Mouse (Mus musculus) intestine, embryonic 15.5 days (tissue): ENCODE results near the gene Tph2. TPM values are rescaled to one million over a fixed set of nuclear protein-coding genes. Genes with fewer than 3 reads are reported as not detected.
A peak's percentile ranks its signal among the peaks of the same experiment; 100 is the strongest.

Experiments
- ATAC-seq: fragments of 200-750 bp; cut with Nextera tagmentation; 2 replicates; pipeline ENCODE4 v1.8.0; 2017; ENCODE audit warnings: moderate TSS enrichment, moderate library complexity
- H3K27ac ChIP-seq: fragments of 300-500 bp; sonication (generic); 2 replicates; pipeline ENCODE4 v1.5.1; 2015; ENCODE audit warnings: mild to moderate bottlenecking, inconsistent platforms
- H3K27me3 ChIP-seq: fragments of 300-500 bp; sonication (generic); replicated peaks from 2 replicates; pipeline ENCODE4 v1.6.1; 2015; ENCODE audit warnings: inconsistent platforms
- H3K36me3 ChIP-seq: fragments of 300-500 bp; sonication (generic); 2 replicates; pipeline ENCODE4 v1.6.1; 2015; ENCODE audit warnings: inconsistent platforms
- H3K4me1 ChIP-seq: fragments of 300-500 bp; sonication (generic); replicated peaks from 2 replicates; pipeline ENCODE4 v1.6.1; 2015; ENCODE audit warnings: inconsistent platforms
- H3K4me2 ChIP-seq: fragments of 300-500 bp; sonication (generic); replicated peaks from 2 replicates; pipeline ENCODE4 v1.6.1; 2015; ENCODE audit warnings: mild to moderate bottlenecking, inconsistent platforms
- H3K4me3 ChIP-seq: fragments of 300-500 bp; sonication (generic); replicated peaks from 2 replicates; pipeline ENCODE4 v1.5.1; 2015; ENCODE audit warnings: inconsistent platforms
- H3K9ac ChIP-seq: fragments of 300-500 bp; sonication (generic); 2 replicates; pipeline ENCODE4 v1.6.1; 2015; ENCODE audit warnings: inconsistent platforms
- H3K9me3 ChIP-seq: fragments of 300-500 bp; sonication (generic); 2 replicates; pipeline ENCODE4 v1.6.1; 2016; ENCODE audit warnings: inconsistent platforms
- WGBS: fragments of 180-500 bp; shearing (Covaris S2); methylation state at CpG from one replicate; pipeline ENCODE4 v1.1.7; 2015; 5-methylcytosine and 5-hydroxymethylcytosine counted together
- polyA plus RNA-seq: library from polyadenylated mRNA; unstranded; fragments of >200 nt; fragmentation: Nextera tagmentation; extraction: Ambion mirVana; gene quantifications from 2 replicates; pipeline ENCODE4 v1.2.1, GENCODE M21; 2015

Tph2 gene
- polyA plus RNA-seq, 1 experiment from 2014 or later, result not detected

DNA sequence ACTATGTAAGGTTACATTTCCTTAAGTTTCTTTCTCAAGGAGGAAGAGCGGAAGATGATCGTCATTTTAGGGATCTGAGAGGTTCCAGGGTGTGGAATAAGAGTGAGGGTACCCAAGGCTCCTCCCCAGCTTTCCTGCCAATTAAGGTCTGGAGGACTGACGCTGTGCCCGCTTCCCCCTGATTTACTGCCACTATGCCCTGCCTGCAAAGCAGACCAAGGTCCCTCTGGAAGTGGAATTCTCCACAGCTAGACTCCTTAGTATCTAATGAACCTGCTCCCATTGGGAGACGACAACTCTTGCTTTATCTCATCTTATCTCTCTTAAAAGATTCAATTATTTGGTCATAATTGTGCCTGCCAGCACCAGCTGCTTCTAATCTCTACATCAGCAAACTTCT is 59.8 kb downstream of the Tph2 start:
- WGBS, result 72% methylated on average over 5 of the region's 5 CpGs
- Histone ChIP-seq H3K9ac (no peak overlapping the region), H3K4me3 (no peak overlapping the region), H3K9me3 (no peaks in the 10 kb centered on the region), H3K4me2 (no peak overlapping the region), H3K36me3 (no peaks in the 10 kb centered on the region), H3K27ac (no peak overlapping the region), H3K4me1 (peaks cover 4% of the 10 kb centered on the region; the same call in 1 of the 2 replicates), H3K27me3 (no peaks in the 10 kb centered on the region)
- ATAC-seq, result no peak

DNA sequence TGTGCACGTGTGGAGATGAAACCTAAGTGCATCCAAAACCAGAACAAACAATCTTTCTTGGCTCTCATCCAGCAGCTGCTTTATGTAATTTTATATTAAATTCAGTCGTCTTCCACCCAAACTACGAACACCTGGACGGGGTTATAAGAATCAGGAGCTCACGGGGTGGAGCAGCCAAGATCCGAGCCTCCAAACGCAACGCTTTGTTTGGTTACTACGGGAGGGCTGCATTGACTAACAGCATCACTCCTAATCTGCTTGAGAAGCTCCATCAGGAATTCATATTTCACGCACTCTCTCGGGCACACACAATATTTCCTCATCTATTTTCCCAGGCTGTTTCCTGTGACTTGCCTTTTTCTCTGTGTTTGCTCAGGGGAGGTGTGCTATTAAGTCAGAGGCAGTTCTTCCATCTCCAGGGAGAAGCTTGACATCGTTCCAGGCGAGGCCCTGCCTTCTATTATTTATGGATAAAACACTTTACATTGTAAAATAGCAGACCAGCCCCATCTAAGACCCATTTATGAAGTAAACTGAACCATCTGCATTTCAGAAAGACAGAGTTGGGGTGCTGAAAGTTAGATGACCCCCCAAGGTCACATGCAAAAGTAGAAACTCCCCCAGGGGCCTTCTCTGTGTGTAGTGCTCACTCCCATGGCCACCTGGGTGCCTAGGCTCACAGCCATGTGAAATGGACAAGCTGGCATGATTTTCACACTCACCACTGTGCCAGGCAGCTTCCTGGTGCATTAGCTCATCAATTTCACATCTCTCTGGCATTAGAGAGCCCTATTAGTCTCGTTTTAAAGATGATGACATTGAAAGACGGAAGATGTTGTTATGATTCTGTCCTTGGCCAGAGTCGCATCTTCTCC is 76.9 kb downstream of the Tph2 start:
- no peaks in the 10 kb centered on the region for H3K9me3 ChIP-seq
- no peak overlapping the region for H3K27ac ChIP-seq
- no peaks in the 10 kb centered on the region for H3K4me1 ChIP-seq
- WGBS, result 72% methylated on average over 16 of the region's 16 CpGs
- no peak overlapping the region for H3K4me2 ChIP-seq
- no peak for ATAC-seq
- H3K4me3 ChIP-seq, result no peak overlapping the region
- no peaks in the 10 kb centered on the region for H3K27me3 ChIP-seq
- H3K36me3 ChIP-seq, result no peaks in the 10 kb centered on the region
- H3K9ac ChIP-seq, result no peak overlapping the region

DNA sequence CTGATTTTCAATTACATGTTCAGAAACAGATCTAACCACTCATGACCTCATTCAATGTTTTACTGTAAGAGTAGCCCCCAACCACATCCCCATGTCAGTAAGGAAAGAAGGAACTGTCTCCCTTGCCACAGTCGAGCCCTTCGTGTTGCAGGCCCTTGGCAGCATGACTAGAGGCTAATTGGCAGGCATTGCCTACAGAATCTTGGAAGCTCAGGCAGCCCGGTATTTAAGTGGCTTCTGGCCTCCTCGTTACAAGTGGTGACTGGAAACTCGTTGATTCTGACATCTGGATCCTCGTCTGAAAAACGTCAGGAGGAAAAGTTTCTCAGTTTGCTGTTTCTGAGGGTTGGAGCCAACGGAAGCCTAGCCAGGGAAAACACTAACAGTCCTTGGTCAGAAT is 80.6 kb downstream of the Tph2 start:
- ATAC-seq, result no peak
- Histone ChIP-seq H3K27me3 (no peaks in the 10 kb centered on the region), H3K27ac (no peak overlapping the region), H3K9me3 (no peaks in the 10 kb centered on the region), H3K36me3 (no peaks in the 10 kb centered on the region), H3K9ac (no peak overlapping the region), H3K4me2 (no peak overlapping the region), H3K4me3 (no peak overlapping the region), H3K4me1 (no peaks in the 10 kb centered on the region)
- WGBS, result 72% methylated on average over 8 of the region's 8 CpGs

DNA sequence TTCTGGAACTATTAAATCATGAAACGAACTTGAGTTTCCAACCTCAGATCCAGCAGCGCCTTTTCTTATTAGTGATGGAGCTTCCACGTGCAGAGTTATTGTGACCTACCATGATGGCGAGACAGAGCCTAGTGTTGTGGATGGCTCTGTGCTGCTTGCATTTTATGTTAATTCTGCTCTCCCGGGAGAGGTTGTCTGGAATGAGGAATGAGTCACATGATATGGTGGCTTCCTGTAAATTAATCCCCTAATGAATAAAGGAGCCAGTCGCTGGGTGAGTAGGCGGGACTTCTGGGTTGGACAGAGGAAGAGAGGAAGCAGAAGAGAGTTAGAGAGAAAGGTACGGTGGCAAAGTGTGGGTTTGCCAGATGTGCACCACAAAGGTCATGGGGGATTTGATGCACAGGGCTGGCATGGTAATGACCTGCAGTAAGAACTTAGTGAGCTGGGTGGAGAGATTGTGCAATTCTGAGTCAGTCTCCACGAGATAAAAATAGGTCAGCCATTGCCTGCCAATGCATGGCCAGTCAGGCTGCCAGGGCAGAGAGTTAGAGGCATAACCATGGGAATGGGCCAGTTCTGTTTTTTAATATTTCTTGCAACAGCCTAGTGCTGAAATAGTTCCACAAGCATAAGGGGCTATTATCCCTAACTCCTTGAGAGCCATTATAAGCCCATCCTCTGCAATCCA is 84.8 kb downstream of the Tph2 start:
- WGBS, result 75% methylated on average over 9 of the region's 9 CpGs
- no peaks in the 10 kb centered on the region for H3K36me3 ChIP-seq
- ATAC-seq, result no peak

DNA sequence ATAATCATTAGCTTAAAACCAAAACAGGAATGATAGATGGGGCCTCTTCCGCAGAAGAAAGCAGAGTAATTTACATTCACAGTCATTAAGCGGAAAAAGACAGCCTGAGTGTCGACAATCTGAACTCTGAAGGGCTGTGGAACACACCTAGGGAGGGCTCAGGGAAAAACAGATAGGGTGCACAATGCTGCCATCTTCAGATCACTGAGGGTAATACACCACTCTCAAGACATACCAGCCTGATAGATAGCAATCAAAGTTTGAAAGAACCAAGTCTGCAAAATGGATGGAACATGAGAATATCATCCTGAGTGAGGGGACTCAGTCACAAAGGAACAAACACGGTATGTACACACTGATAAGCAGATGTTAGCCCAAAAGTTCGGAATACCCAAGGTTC is 87.7 kb downstream of the Tph2 start:
- Histone ChIP-seq H3K36me3 (no peaks in the 10 kb centered on the region), H3K4me3 (no peak overlapping the region), H3K27ac (no peak overlapping the region), H3K4me1 (no peaks in the 10 kb centered on the region), H3K27me3 (no peaks in the 10 kb centered on the region), H3K4me2 (no peak overlapping the region), H3K9ac (no peak overlapping the region), H3K9me3 (no peaks in the 10 kb centered on the region)
- 14% methylated on average over 5 of the region's 5 CpGs for WGBS
- peak; percentile 55 for ATAC-seq

More for the DNA sequence above, 84.8 kb downstream of the Tph2 start:
- no peaks in the 10 kb centered on the region for H3K27me3 ChIP-seq
- no peak overlapping the region for H3K4me2 ChIP-seq
- H3K4me3 ChIP-seq, result no peak overlapping the region
- H3K9me3 ChIP-seq, result no peaks in the 10 kb centered on the region
- no peak overlapping the region for H3K27ac ChIP-seq
- no peak overlapping the region for H3K9ac ChIP-seq
- H3K4me1 ChIP-seq, result no peaks in the 10 kb centered on the region

DNA sequence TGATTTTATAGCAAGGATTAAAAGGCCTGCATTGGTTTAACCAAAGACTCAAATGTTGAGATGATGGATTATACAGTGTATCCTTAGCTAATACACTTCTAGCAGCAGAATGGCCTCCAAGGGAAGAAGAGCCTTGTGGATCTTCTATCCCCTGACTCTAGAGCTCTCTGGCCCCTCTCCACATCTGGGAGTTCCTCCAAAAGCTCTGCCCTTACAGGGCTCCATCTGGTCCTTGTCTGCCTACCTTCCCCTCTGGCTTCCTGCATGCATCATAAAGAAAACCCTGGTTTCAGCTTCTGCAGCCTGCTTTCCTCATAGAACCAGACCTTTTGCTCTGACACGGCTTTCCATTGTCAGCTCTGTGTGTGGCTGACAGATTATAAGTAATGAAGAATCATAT is 88.6 kb downstream of the Tph2 start:
- Histone ChIP-seq H3K27ac (no peak overlapping the region), H3K36me3 (no peaks in the 10 kb centered on the region), H3K4me3 (no peak overlapping the region), H3K9ac (no peak overlapping the region), H3K4me1 (no peaks in the 10 kb centered on the region), H3K27me3 (no peaks in the 10 kb centered on the region), H3K9me3 (no peaks in the 10 kb centered on the region), H3K4me2 (no peak overlapping the region)
- ATAC-seq, result no peak
- 51% methylated on average over 1 of the region's 1 CpGs for WGBS

DNA sequence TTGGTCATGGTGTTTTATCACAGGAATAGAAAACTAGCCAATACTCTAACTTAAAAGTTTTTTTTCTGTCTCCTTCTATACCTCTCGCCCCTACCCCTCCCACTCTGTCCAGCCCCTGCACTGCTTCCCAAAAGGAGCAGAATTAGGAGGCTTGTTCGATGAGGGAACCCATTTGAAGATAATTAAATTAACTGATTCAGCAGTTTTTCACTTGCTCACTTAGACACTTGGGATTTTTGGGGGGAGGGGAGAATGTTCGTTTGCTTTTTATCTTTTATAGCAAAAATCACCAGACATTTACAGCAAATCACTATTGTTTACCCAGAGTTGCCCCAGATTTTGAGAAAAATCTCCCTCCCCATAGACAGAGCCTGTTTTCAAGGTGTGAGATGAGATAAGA is 106.6 kb downstream of the Tph2 start:
- 72% methylated on average over 3 of the region's 3 CpGs for WGBS
- Histone ChIP-seq H3K9ac (no peak overlapping the region), H3K9me3 (no peaks in the 10 kb centered on the region), H3K4me2 (no peak overlapping the region), H3K4me1 (no peaks in the 10 kb centered on the region), H3K36me3 (no peaks in the 10 kb centered on the region), H3K27me3 (no peaks in the 10 kb centered on the region), H3K27ac (no peak overlapping the region), H3K4me3 (no peak overlapping the region)
- no peak for ATAC-seq

DNA sequence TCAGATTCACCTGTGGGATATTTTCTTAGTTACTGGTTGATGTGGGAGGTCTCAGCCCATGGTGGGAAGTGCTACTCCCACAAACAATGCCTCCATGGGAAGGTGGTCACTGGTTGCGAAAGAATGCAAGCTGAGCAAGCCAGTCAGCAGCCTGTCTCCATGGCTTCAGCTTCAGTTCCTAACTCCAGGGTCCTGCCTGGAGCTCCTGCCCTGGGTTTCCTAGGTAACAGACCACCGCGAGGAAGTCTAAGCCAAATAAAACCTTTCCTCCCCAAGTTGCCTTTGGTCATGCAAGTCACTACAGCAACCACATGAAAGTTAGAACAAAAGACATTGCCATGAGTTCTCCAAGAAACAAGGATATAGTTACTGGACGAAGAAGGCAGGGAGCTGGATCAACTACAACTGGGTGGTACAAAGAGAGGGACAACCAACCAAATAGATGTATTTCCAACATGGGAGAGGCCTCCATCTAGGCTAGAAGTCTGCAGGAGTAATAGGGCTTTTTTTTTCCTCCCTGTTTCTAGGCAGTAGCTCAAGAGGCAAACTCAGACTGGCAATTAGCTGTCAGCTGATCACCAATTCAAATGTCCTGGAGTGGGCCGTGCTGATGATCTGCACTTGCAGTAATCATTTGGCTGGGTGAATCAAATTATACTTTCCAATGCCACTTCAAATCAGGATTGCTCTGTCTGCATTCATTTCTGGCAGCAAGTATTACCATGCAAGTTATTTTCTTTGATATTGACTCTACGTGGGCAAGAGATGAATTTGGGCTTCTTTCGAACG is 115.5 kb downstream of the Tph2 start:
- H3K4me2 ChIP-seq, result no peak overlapping the region
- no peaks in the 10 kb centered on the region for H3K27me3 ChIP-seq
- ATAC-seq, result no peak
- no peaks in the 10 kb centered on the region for H3K36me3 ChIP-seq
- WGBS, result 83% methylated on average over 8 of the region's 8 CpGs
- no peak overlapping the region for H3K9ac ChIP-seq
- H3K9me3 ChIP-seq, result no peaks in the 10 kb centered on the region
- H3K4me3 ChIP-seq, result no peak overlapping the region
- no peaks in the 10 kb centered on the region for H3K4me1 ChIP-seq
- no peak overlapping the region for H3K27ac ChIP-seq

DNA sequence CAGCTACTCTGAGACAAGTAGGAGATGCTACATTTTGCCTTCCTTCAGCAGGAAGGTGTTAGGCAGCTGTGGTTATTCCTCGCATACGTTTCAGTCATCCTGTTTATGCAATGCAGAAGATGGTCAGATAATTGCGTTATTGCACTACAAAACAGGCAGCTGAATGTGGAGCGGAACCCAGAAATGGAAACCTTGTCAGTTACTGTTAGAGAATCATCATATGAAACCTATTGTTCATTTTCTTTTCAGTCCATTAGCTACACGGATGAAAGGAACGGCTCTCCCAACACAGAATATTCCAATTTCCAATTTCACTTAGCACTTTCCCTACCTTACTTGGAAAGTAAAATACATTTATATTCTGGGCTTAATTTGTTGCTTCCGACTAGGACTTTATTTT is 120.9 kb downstream of the Tph2 start:
- Histone ChIP-seq H3K4me1 (no peaks in the 10 kb centered on the region), H3K27ac (no peak overlapping the region), H3K9ac (no peak overlapping the region), H3K9me3 (no peaks in the 10 kb centered on the region), H3K4me3 (no peak overlapping the region), H3K4me2 (no peak overlapping the region), H3K27me3 (no peaks in the 10 kb centered on the region), H3K36me3 (no peaks in the 10 kb centered on the region)
- ATAC-seq, result no peak
- whole genome bisulfite sequencing, result 79% methylated on average over 7 of the region's 7 CpGs

DNA sequence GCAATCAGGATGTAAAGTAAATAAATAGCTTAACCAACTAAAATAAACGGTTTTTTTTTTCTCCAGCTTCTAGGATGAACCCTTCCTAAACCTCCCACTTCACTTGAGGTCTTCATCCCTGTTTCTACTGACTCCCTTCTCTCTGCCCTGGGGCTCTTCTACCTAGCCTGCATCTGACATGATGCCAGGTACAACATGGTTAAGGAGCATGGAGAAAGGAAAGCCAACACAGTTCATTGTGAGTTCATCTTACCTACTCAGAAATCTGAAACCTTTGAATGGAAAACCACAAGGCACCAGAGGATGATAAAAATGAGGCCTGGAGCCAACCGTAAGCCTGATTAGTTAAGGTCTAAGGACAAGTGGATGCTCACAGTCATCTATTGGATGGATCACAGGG is 123.3 kb downstream of the Tph2 start:
- no peak for ATAC-seq
- no peak overlapping the region for H3K9ac ChIP-seq
- H3K27ac ChIP-seq, result no peak overlapping the region
- WGBS, result 57% methylated on average over 2 of the region's 2 CpGs
- no peaks in the 10 kb centered on the region for H3K27me3 ChIP-seq
- H3K9me3 ChIP-seq, result no peaks in the 10 kb centered on the region
- H3K4me1 ChIP-seq, result no peaks in the 10 kb centered on the region
- no peak overlapping the region for H3K4me3 ChIP-seq
- no peaks in the 10 kb centered on the region for H3K36me3 ChIP-seq
- no peak overlapping the region for H3K4me2 ChIP-seq

DNA sequence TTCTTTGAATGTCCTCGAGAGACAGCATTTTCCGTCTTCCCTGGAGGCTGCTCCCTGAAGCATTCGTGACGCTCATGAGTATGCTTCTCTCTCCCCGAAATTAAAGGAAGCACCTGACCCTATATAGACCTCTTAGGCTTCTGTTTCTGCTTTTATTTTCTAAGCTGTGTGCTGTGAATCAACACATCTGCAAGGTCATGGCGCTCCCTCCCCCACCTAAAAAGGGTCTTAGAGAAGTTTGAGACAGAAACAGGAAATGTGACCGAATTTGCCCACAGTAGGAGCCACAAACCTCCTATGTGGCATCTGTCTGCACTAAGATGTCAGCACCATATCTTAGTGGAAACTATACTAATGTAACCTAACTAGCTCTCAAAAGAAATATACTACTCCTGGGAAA is 124.1 kb downstream of the Tph2 start:
- 71% methylated on average over 7 of the region's 7 CpGs for WGBS
- no peaks in the 10 kb centered on the region for H3K27me3 ChIP-seq
- H3K9me3 ChIP-seq, result no peaks in the 10 kb centered on the region
- ATAC-seq, result no peak
- H3K4me3 ChIP-seq, result no peak overlapping the region
- H3K9ac ChIP-seq, result no peak overlapping the region
- no peak overlapping the region for H3K4me2 ChIP-seq
- H3K27ac ChIP-seq, result no peak overlapping the region
- H3K36me3 ChIP-seq, result no peaks in the 10 kb centered on the region
- no peaks in the 10 kb centered on the region for H3K4me1 ChIP-seq

DNA sequence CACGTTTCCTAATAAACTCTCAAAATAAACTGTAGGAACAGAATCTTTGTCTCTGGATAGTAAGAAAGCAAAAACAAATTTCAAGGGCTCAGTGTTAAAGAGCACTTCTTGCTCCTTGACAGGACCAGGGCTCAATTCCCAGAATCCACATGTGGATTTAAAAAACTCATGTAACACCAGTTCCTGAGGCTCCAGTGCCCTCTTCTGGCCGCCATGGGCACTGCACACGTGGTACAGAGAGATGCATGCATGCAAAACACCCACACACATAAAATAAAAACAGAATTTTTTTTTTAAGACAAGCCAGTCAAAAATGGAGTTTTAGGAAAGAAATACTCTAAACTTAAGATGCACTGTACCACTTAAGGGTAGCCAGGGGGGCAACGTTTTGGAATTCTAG is 133.2 kb downstream of the Tph2 start:
- no peak overlapping the region for H3K4me2 ChIP-seq
- ATAC-seq, result no peak
- no peak overlapping the region for H3K4me3 ChIP-seq
- H3K4me1 ChIP-seq, result no peaks in the 10 kb centered on the region
- no peaks in the 10 kb centered on the region for H3K36me3 ChIP-seq
- no peaks in the 10 kb centered on the region for H3K27me3 ChIP-seq
- H3K9me3 ChIP-seq, result no peaks in the 10 kb centered on the region
- H3K27ac ChIP-seq, result no peak overlapping the region
- no peak overlapping the region for H3K9ac ChIP-seq
- 59% methylated on average over 4 of the region's 4 CpGs for WGBS
